Mouse (Mus musculus) urinary bladder, postnatal 10 days (tissue): ENCODE results near the gene Lmf2.

Source experiments
- DNase-seq: peaks from one replicate; pipeline ENCODE4 v3.0.0; 2022; ENCODE audit warnings: low spot score

Lmf2 gene

GRCm38 (mm10) chr15:89315190-89315731 is 40.2 kb downstream of the Lmf2 start, which contains the start of gene Sbf1:
Gene Sbf1, minus strand, starts transcription at chr15:89315311.
- DNase-seq = peak; percentile 87

- DNase-seq = no peak
Measured at GRCm38 (mm10) chr15:89314511-89315189, 40.8 kb downstream of the Lmf2 start.

GRCm38 (mm10) chr15:89314107-89314506 is 41.4 kb downstream of the Lmf2 start:
- DNase-seq = no peak

- DNase-seq = no peak
Measured at GRCm38 (mm10) chr15:89313359-89313758, 42.1 kb downstream of the Lmf2 start.

GRCm38 (mm10) chr15:89309962-89310498 is 45.4 kb downstream of the Lmf2 start:
- no peak for DNase-seq

- no peak for DNase-seq
Measured at GRCm38 (mm10) chr15:89308406-89309139, 46.9 kb downstream of the Lmf2 start.

GRCm38 (mm10) chr15:89307461-89307860 is 48.0 kb downstream of the Lmf2 start:
- DNase-seq = no peak

- DNase-seq = no peak
Measured at GRCm38 (mm10) chr15:89305966-89306365, 49.5 kb downstream of the Lmf2 start.
